Mouse (Mus musculus): ENCODE results near the gene Pla1a.

The Pla1a gene

DNA sequence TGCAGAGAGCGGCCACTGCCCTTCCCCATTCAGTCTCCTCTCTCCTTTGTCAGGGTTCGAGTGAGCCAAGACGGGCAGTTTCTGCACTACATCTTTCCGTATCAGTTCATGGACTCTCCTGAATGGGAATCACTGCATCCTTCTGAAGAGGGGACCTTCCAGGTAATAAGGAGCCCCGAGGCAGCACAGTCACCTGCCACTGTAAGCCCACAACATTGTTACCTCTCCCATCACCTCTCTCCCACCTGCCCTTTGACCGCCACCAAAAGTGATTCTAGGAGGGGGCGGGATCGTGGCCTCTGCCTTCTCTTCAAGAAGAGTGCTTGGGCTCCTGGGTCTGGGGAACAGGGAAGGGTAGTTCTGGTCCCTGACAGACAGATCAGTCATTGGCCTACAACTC is 63.5 kb downstream of the Pla1a start:
- no peak for DNase-seq (ENCODE audit: low spot score in 2 of 2)

DNA sequence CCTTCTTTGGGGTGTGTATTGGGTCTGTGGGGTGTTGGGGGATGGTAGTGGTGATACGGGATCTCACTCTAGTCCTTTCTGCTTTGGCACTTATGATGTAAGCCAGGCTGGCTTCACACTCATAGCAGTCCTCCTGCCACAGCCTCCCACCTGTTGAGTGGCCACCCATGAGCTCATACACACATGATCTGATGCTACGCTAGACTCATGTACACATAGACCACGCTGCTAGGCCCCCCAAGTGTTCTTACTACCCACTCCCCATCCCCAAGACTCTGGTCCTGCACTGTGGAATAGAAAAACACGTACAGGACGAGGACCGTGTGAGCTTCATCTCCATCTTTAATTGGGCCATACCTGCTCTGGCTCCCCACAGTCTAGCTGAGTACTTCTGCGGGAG is 63.9 kb downstream of the Pla1a start:
- DNase-seq (ENCODE audit: low spot score in 2 of 2) = no peak

DNA sequence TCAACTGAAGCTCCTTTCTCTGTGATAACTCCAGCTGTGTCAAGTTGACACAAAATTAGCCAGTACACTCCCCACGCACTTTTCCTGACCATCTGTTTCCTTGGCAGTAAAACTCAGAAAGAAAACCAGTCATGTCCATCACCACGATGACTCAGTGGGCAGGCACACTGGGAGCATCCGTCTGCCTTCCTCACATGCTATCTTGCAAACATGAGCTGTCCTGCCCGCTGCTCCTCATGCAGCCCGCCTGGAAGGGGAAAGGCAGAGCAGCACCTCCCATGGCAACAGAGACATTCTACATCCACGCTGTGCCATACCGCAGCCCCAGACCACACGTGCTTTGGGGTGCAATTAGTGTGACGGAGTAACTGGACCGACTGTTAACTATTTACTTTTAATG is 64.6 kb downstream of the Pla1a start:
- no peak for DNase-seq (ENCODE audit: low spot score in 2 of 2)

DNA sequence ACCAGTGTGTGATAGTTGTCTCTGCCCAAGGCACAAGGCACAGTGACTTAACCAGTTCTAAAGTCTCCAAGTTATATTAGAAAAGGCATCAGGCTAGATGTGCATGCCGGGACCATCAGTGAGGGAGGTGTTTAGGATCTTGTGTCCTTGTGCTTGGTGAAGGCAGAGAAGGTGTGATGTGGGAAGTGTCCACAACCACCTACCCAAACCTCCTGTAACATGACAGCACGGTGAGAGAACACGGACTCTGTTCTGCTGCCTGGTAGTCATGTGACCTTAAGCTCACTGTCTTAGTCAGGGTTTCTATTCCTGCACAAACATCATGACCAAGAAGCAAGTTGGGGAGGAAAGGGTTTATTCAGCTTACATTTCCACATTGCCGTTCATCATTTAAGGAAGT is 66.7 kb downstream of the Pla1a start:
- DNase-seq (ENCODE audit: low spot score in 2 of 2) = no peak

DNA sequence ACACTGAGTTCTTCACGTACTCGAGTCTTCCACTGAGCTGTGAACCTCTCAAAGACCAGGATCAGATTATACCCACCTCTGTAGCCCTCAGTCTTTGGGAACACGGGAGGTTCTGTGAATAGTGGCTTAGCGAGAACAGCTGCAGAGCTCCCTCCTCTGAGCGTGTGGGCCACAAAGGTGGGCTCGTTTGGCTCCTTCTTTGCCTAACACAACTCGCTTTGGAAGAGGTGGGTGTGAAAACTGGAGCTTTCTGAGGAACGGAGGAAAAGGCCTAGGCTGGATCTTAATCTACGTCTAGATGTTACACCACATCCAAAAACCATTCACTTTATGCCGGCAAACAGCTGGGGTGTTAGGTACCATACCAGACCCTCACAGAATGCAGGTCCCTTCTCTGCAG is 67.6 kb downstream of the Pla1a start:
- no peak for DNase-seq (ENCODE audit: low spot score in 2 of 2)

DNA sequence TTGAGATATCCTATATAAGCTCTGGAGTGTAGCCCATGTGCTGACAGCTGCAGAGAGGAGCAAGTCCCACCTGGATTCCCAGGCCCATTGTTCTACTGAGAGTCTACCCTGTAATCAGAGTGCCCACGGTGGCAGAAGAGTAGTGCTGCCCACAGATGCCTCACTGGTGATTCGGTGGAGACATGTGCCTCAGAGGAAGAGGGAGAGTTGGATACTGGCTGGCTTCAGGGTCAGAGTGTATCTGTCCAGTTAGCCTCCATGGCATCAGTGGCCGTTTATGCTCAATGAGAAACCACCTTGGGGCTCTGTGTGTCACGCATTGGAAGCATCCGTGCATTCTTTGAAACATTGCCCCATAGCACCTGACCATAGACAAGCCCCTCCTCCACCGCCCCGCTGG is 69.3 kb downstream of the Pla1a start:
- DNase-seq (ENCODE audit: low spot score in 2 of 2) = no peak

DNA sequence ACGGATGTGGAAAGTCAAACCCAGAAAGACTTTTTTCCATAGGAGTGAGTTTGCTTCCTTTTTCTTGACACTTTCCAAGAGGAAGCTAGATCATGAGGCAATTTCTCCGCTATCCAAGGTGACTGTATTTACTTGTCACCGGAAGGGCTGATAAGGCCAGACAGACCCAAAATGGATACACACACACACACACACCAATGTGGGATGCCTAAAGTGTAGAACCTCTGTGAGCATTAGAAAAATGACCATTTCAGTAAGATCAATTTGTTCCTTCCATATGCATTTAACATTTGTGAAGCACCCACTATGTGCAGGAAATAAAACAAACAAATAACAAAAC is 69.7 kb downstream of the Pla1a start:
- no peak for DNase-seq (ENCODE audit: low spot score in 2 of 2)

DNA sequence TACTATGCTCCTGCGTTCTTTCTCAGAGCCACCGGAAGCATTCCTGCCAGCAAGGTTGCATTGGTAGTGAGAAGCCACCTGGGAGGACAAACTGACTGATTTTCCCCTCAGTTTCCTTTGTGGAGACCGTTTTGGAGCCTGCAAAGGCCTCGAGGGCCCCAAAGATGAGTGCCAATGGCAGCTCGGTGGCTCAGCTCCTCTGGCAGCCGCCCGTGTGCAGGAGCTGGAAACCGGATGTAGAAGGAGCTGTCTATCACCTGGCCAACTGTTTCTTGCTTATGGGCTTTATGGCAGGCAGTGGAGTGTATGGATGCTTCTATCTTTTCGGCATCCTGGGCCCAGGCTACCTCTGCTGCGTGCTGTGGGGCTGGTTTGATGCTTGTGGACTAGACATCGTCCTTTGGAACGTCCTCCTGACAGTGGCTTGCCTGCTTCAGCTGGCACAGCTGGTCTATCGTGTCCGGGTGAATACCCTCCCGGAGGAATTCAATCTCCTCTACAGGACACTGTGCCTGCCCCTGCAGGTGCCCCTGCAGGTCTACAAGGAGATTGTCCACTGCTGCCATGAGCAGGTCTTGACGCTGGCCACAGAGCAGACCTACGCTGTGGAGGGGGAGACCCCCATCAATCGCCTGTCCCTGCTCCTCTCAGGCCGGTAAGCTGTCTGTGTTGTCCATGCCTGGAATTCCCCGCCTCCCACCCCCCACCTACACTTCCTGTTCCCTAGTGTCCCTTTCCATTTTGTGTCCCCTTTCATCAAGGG is 70.3 kb downstream of the Pla1a start:
- DNase-seq (ENCODE audit: low spot score in 2 of 2) = no peak

DNA sequence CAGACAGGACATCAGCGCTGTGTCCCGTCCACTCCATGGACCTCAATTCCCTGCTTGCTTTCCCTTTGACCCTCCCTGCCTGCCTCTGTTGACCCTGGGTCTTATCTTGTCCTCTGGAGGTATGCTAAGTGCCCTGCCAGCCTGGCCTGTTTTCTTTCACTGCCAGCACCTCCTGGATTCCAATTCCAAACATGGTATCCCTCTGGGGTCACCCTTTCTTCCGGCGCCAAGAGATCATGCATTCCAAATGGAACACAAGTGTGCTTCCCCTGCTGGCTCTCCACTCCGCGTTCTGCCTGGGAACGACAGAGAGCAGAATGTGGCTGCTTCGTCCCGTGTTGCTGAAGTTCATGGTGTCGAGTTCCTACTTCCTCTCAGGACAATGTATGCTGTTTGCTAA is 71.0 kb downstream of the Pla1a start, which contains the start of gene Popdc2:
TSS of gene Popdc2 (plus strand) at position 277 of the 400 bp plus-strand sequence.
- DNase-seq (ENCODE audit: low spot score in 2 of 2) = no peak

DNA sequence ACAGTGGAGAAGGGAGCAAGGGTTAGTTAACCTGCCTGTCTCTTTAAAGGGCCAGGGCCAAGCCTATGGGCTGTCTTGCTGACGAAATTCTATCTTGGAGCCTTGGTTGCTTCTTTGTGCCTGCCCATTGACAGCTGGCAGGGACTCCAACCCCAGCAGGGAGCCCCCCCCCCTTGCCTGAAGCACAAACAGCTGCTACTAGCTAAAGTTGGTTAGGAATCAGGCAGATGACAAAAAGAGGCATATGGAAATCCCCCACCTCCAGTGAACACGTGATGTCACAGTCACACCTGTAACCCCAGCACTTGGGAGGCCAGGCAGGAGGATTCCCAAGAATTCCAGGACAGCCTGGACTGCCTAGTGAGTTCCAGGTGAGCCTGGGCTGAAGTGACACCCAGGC is 72.6 kb downstream of the Pla1a start:
- peak in 1 of 2 experiments; percentile 53 for DNase-seq (ENCODE audit: low spot score in 2 of 2)

DNA sequence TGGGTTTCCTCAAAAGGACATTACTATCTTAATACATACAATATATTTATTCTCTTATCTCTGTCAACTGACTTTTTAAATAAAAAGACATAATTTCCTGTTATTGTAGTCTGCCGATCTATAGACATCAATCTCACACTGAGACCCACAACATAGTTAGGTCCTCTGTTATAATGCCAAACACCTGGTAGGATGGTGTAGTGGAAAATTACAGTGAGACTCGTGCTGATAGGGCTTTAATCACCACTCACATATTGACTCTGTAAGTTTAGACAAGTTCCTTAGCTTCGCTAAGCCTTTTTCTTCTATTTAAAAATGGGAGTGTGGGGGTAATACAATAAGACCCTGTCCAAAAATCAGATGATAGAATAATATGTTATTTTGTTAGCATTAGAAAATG is 73.1 kb downstream of the Pla1a start:
- no peak for DNase-seq (ENCODE audit: low spot score in 2 of 2)

DNA sequence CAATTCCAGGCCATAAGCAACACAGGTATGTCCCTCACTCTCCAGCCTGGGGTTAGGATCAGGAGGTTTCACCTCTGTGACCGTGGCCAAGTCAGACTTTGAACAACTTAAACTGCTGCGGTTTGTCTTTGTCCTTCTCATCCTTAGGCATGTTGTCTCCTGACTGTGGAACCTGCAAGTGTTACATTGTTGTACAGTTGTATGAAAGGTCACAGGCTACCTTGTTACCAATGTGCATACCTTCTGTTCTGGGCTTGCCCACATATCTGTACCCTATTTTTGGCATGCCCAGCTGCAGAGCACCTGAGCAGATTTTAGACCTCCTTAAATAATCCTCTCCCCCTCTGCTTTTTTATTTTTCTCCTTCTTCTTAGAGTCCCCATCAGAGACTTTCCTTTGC is 73.7 kb downstream of the Pla1a start:
- DNase-seq (ENCODE audit: low spot score in 2 of 2) = no peak

DNA sequence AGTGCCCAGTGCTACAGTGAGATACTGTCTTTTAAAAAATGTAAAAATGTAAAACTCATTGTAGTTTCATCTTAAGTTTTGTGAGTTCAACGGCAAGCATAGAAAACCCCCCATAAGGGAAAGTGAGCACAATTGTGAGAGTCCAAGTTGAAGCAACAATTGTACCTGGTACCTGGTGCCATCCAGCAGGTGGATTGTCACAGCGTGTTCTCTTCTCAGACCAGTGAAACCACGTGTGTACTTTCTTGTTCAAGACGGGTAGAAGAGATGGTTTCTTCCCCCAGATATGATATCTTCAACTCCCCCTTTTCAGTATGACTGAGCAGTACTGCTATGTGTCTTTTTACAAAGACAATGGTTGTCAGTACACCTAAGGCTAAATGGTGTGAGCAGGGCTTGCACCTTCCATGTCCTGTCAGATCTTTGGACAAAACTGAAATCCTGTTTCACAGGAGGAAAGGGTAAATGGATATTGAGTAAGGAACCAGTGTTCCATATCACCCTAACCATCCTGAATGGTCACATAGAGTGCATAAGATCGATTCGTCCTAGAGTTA is 74.6 kb downstream of the Pla1a start:
- no peak for DNase-seq (ENCODE audit: low spot score in 2 of 2)

DNA sequence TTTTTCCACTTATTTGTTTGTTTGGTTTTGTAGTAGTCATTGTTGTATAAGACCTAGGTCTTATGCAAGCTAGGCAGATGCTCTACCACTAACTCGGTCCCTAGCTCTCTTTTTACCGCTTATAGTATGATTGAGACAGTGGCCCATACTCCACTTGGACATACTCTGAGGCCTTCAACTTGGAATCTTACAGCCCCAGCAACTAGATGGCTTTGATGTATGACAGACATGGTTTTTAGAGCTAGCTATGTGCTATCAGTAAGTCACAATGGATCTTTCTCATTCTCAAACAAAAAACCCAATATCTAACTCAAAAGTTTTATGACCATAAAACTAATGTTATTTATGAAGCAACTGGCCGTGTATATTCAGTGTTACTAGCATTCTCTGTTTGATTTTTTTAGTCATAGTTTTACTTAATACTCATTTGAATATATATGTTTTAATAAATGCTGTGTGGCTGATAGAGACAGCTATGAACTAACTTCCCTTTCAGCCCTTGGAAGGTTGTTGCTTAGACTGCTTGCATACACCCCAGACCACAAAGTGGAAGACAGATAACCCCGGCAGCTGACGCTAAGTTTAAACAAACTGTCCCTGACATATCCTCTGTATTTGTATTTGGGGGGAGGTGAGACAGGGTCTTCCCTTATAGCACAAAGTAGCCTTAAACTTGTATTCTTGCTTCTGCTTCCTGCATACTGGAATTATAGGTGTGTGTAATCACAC is 78.6 kb downstream of the Pla1a start:
- no peak for DNase-seq (ENCODE audit: low spot score in 2 of 2)

DNA sequence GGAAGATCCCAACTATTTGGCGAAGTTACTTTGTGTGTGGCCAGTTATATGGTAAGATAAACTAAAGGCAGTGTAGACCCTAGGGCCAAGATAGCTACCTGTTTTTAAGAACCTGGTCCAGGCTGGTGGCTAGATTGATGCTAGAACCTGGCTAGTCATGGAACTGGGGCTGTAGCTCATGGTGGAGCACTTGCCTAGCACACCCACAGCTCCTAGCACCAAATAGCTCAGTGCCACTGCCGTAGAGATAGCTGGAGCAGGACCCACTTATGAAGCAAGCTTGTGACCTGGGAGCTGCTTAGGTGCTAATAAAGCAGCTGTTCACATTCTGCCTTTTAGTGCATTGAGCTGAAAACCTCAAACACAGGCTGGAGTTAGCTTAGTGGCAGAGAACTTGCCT is 79.3 kb downstream of the Pla1a start:
- no peak for DNase-seq (ENCODE audit: low spot score in 2 of 2)

DNA sequence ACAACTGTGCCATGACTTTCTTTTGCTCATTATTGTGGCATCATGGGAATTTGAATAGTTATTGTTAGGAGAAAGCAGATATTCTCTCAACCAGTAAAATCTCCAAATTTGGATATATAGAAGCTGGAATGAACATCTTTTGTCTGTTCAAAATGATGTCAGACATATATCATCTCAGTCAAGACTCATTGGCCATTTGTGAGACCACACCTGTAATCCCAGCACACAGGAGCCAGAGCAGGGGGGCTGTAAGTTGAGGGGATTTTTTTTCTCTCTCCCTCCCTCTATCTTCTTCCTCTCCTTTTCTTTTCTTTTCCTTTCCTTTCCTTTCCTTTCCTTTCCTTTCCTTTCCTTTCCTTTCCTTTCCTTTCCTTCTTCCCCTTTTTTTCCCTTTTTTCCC is 80.1 kb downstream of the Pla1a start:
- no peak for DNase-seq (ENCODE audit: low spot score in 2 of 2)

DNA sequence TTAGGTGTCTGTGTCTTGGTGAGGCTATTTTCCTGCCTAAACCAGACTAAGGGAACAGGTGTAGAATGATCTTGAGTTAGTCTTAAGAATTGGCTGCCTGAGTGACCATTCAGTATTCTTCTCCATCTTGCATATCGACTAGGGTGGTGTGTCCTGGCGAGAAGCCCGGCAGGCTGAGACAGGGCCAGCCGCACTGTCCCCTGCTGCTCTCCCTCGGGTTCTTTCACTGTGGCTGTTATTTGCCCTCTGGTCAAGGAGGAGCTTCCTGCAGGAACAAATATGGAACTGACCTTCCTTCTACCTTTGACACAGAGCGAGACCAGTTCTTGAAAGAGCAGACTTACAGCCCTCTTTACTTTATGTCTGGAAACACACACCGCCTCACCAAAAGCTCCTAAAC is 80.9 kb downstream of the Pla1a start:
- DNase-seq (ENCODE audit: low spot score in 2 of 2) = no peak

DNA sequence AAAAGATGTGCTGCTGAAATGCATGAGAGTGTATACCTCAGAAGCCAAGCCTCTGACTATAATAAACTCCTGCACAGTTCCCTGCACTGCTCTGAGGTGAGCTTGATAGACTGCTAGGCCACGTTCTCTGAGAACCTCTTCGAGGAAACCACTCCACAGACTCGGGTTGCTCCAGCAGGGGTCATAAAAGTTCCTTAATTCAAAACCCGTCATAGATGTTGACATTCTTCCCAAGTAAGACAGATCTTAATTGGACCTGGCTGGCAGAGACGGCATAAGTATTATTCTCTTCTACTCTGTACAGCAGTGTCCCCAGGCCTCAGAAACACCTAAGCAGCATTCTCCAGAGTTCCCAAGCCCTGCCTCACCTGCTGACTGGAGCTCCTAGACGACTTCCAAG is 82.0 kb downstream of the Pla1a start:
- DNase-seq (ENCODE audit: low spot score in 2 of 2) = no peak

DNA sequence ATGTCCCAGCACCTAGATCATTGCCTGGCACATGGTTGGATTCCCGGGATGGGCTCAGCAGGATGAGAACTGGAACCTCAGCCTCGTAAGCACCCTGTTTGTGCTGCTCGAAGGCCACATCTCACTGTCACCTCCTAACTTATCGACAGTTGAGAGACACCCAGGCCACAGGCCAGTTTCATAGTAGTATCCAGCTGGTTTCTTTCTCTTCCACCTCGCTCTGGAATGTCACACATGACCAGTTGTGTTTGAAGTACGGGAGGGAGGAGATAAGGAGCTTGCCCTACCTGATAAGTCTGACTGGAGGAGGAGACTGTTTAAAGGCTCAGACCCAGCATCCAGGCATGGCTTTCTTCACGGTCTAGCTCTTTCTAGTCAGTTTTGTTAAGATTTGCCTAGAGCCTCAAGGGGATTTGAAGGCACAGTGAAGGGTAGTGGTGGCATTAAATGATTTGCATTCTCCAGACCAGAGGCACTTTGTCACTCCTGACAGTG is 82.5 kb downstream of the Pla1a start:
- DNase-seq (ENCODE audit: low spot score in 2 of 2) = no peak

DNA sequence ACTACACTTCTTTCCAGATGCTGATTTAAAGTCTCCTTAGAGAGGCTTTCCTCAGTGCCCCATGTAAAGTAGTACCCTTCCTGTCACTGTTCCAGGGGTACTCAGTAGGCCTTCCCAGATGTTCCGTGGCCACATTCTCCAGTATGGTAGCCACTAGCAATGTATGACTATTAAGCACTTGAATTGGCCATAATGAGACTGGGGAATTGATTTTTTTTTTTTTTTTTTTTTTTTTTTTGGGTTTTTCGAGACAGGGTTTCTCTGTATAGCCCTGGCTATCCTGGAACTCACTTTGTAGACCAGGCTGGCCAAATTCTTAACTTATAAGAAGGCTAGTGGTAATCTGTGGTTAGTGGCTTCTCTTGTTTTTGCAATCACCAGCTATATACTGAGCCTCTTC is 83.1 kb downstream of the Pla1a start:
- no peak for DNase-seq (ENCODE audit: low spot score in 2 of 2)

DNA sequence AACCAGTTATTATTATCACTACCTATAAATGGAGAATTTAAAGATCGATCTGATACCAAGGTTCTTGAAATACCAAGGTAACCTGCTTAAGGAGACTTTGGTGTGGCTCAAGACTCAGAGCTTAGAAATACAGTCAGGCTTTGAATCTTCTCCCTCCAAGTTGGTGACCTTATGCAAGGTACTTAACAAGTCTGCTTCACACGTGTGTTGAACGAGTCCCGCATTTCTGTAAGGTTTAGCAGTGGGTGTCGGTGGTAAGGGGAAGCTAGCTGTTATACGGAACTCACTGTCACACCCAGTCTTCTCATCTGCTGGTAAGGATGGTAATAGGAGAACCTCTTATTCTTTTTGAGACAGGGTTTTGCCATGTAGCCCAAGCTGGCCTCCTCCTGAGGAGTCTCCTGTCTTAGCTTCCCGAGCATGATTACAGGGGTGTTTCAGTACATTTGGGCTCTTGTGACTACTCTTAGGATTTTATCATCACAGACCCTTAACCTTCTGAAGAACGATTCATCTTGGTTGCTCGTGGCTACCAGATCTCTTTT is 84.7 kb downstream of the Pla1a start:
- DNase-seq (ENCODE audit: low spot score in 2 of 2) = no peak

DNA sequence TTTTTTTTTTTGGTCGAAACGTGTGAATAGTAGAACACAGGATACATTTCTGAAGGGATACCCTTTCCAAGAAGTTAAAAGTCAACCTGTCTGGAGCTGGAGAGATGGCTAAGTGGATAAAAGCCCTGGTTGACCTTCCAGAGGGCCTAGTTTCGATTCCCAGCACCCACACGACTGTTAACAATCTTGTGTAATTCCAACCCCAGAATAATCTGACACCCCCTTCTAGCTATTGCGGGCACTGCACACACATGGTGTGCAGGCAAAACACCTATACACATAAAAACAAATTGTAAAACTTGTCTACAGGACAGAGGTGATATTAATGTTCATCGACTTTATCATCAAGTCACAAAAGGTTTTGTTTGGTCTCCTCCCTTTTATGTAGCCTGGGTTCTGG is 85.4 kb downstream of the Pla1a start:
- no peak for DNase-seq (ENCODE audit: low spot score in 2 of 2)
